Mouse (Mus musculus) ES-E14 (cell line): Measurements from ENCODE around the gene Gsdma3.

ENCODE experiments used
- CHD2 ChIP-seq: IDR thresholded peaks from 2 replicates; pipeline ENCODE4 v1.6.1; 2014; ENCODE audit warnings: mild to moderate bottlenecking, low read depth, low read length, inconsistent platforms
- HCFC1 ChIP-seq: IDR thresholded peaks from 2 replicates; pipeline ENCODE4 v1.6.1; 2012; ENCODE audit warnings: low read length, inconsistent platforms, borderline replicate concordance; ENCODE audit not compliant: insufficient read depth
- MAFK ChIP-seq: IDR thresholded peaks from 2 replicates; pipeline ENCODE4 v1.6.1; 2014; ENCODE audit warnings: mild to moderate bottlenecking, low read depth, low read length, inconsistent platforms; ENCODE audit not compliant: insufficient read depth
- ZC3H11A ChIP-seq: IDR thresholded peaks from 2 replicates; pipeline ENCODE4 v1.6.1; 2012; ENCODE audit warnings: low read depth, mild to moderate bottlenecking, inconsistent platforms, low read length, borderline replicate concordance
- ZNF384 ChIP-seq: IDR thresholded peaks from 2 replicates; pipeline ENCODE4 v1.6.1; 2012; ENCODE audit warnings: low read depth, low read length, inconsistent platforms

DNA sequence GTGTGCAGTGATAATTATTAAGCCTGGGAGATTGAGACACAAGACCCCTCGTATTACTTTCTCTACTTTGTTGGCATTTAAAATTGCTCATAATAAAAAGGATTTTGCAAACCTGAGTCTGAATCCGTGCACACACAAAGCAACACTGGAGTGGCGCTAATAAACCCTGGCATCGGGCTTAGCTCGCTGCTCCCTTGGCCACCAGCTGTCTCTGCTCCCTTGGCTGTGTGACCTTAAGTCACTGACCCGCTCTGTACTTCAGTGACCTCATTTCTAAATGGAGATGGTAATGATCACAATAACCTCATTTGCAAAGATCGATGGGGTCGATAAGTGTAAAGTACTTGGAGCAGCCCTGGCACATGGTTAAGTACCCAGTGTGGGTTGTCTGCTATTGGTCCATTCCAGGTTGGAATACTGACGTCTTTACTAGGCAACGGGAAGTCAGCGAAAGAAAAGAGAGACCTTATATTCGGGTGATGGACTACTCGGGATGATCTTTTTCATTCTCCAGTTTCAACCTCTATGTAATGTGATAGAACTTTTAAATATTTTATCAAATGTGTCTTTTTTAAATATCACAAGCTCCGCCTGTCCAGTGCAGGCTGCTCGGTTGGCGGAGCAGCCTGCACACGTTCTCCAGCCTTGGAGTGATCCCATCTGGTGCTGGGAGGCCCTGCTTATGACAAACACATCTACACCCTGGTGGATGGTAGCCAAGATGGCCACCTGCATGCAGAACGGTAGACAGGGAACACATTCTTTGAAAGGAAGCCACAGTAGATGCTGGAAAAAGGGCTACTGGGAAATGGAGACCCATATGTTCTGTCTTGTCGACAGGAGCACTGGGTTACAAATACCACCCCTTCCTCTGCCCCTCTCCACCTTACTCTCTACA is 35.4 kb upstream of the Gsdma3 start:
- TF ChIP-seq CHD2 (no peak), ZNF384 (no peak), HCFC1 (no peak), MAFK (no peak), ZC3H11A (no peak)
